Mouse (Mus musculus) forebrain, embryonic 13.5 days (tissue): ENCODE measurements around the gene Bsg. TPM values are rescaled to one million over a fixed set of nuclear protein-coding genes. Genes with fewer than 3 reads are reported as not detected.
A peak's percentile ranks its signal among the peaks of the same experiment; 100 is the strongest.
"Not testable (repeated sequence)": the region's sequence is repeated elsewhere in the genome, so short reads cannot be mapped to it uniquely, and the experiment has no call there.

ENCODE experiments used
- ATAC-seq: fragments of 200-750 bp; cut with Nextera tagmentation; 2 replicates; pipeline ENCODE4 v1.8.0; 2017
- H3K27ac ChIP-seq: fragments of 300-500 bp; sonication (generic); 2 replicates; pipeline ENCODE4 v1.5.1; 2015; ENCODE audit warnings: inconsistent platforms, mild to moderate bottlenecking, moderate library complexity
- H3K27me3 ChIP-seq: fragments of 300-500 bp; sonication (generic); 2 replicates; pipeline ENCODE4 v1.6.1; 2015; ENCODE audit warnings: mild to moderate bottlenecking, inconsistent platforms
- H3K36me3 ChIP-seq: fragments of 300-500 bp; sonication (generic); 2 replicates; pipeline ENCODE4 v1.6.1; 2015; ENCODE audit warnings: mild to moderate bottlenecking, inconsistent platforms; ENCODE audit not compliant: poor library complexity, severe bottlenecking
- H3K4me1 ChIP-seq: fragments of 300-500 bp; sonication (generic); 2 replicates; pipeline ENCODE4 v1.6.1; 2015; ENCODE audit warnings: inconsistent platforms
- H3K4me2 ChIP-seq: fragments of 300-500 bp; sonication (generic); 2 replicates; pipeline ENCODE4 v1.6.1; 2015; ENCODE audit warnings: inconsistent platforms, mild to moderate bottlenecking, moderate library complexity
- H3K4me3 ChIP-seq: fragments of 300-500 bp; sonication (generic); 2 replicates; pipeline ENCODE4 v1.5.1; 2015; ENCODE audit warnings: mild to moderate bottlenecking, inconsistent platforms
- H3K9ac ChIP-seq: fragments of 300-500 bp; sonication (generic); 2 replicates; pipeline ENCODE4 v1.6.1; 2015; ENCODE audit warnings: mild to moderate bottlenecking, inconsistent platforms
- H3K9me3 ChIP-seq: fragments of 300-500 bp; sonication (generic); replicated peaks from 2 replicates; pipeline ENCODE4 v1.6.1; 2016; ENCODE audit warnings: inconsistent platforms
- WGBS: fragments of 180-500 bp; shearing (Covaris S2); methylation state at CpG from one replicate; pipeline ENCODE4 v1.1.7; 2015; 5-methylcytosine and 5-hydroxymethylcytosine counted together
- polyA plus RNA-seq: library from polyadenylated mRNA; unstranded; fragments of >200 nt; fragmentation: Nextera tagmentation; extraction: Ambion mirVana; gene quantifications from 2 replicates; pipeline ENCODE4 v1.2.1, GENCODE M21; 2015

The Bsg gene
- polyA plus RNA-seq, 1 experiment from 2014 or later: 489 TPM

- 3% methylated on average over 38 of the region's 38 CpGs for WGBS
- Histone ChIP-seq H3K27me3 (no peaks in the 10 kb centered on the region), H3K4me3 (peak within 1 kb of the TSS; percentile 63), H3K4me1 (peaks cover 12% of the 10 kb centered on the region), H3K9ac (peak within 1 kb of the TSS; percentile 71), H3K9me3 (no peaks in the 10 kb centered on the region), H3K36me3 (peaks cover 34% of the 10 kb centered on the region), H3K4me2 (peak within 1 kb of the TSS; percentile 80), H3K27ac (no peak within 1 kb of the TSS)
- ATAC-seq: peak; percentile 98
Measured at GRCm38 (mm10) chr10:79745898-79746773, 41.8 kb downstream of the Bsg start, which contains the start of gene Polrmt. Gene Polrmt (minus strand): TSS chr10:79746581.

GRCm38 (mm10) chr10:79746774-79747151, 42.5 kb downstream of the Bsg start:
- WGBS: 23% methylated on average over 6 of the region's 6 CpGs
- Histone ChIP-seq H3K27ac (no peak overlapping the region), H3K36me3 (peaks cover 28% of the 10 kb centered on the region), H3K4me1 (peaks cover 12% of the 10 kb centered on the region), H3K4me2 (peak overlapping the region; percentile 80), H3K9me3 (no peaks in the 10 kb centered on the region), H3K9ac (peak overlapping the region; percentile 47; the same call in 1 of the 2 replicates), H3K27me3 (no peaks in the 10 kb centered on the region), H3K4me3 (peak overlapping the region; percentile 17)
- ATAC-seq: peak; percentile 78

- no peaks in the 10 kb centered on the region for H3K27me3 ChIP-seq
- H3K4me3 ChIP-seq: no peak overlapping the region
- ATAC-seq: no peak
- no peaks in the 10 kb centered on the region for H3K9me3 ChIP-seq
- 86% methylated on average over 6 of the region's 6 CpGs for WGBS
- no peak overlapping the region for H3K27ac ChIP-seq
- no peak overlapping the region for H3K4me2 ChIP-seq
- no peak overlapping the region for H3K9ac ChIP-seq
- peaks cover 12% of the 10 kb centered on the region for H3K4me1 ChIP-seq
- peaks cover 12% of the 10 kb centered on the region for H3K36me3 ChIP-seq
Measured at GRCm38 (mm10) chr10:79748496-79748895, 44.2 kb downstream of the Bsg start.

- Histone ChIP-seq H3K4me1 (peaks cover 10% of the 10 kb centered on the region), H3K36me3 (peaks cover 42% of the 10 kb centered on the region), H3K9ac (peak within 1 kb of the TSS; percentile 58), H3K4me3 (peak within 1 kb of the TSS; percentile 41), H3K27ac (no peak within 1 kb of the TSS), H3K9me3 (no peaks in the 10 kb centered on the region), H3K4me2 (peak within 1 kb of the TSS; percentile 76), H3K27me3 (no peaks in the 10 kb centered on the region)
- 1% methylated on average over 36 of the region's 36 CpGs for WGBS
- peak; percentile 82 for ATAC-seq
Measured at GRCm38 (mm10) chr10:79754856-79755516, 50.7 kb downstream of the Bsg start, which contains the start of gene Fgf22. Gene Fgf22 (plus strand): TSS chr10:79755076.

DNA sequence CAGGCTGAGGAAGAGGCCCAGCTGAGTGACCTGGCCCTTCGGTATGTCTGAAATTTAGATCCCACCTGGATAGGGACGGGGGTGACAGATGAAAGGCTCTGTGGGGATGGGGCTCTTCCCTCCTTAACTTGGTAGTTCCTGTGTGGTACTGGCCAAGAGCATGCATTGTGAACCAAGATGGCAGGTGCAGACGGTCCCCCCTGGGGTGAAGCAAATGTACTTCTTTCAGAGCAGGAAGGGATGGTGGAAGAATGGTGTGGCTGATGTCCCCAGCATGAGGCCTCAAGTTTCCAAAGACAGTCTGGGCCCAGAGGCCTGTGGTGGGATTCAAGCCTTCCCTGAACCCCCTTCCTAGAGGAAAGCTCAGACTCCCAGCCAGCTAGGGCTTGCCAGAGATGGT, 51.6 kb downstream of the Bsg start:
- peaks cover 51% of the 10 kb centered on the region for H3K36me3 ChIP-seq
- H3K4me2 ChIP-seq: 0 out of 2 replicates have a peak overlapping the region, but pooled peaks have one; percentile 76
- WGBS: 80% methylated on average over 3 of the region's 3 CpGs
- ATAC-seq: no peak
- no peak overlapping the region for H3K4me3 ChIP-seq
- no peak overlapping the region for H3K9ac ChIP-seq
- peaks cover 10% of the 10 kb centered on the region for H3K4me1 ChIP-seq
- no peaks in the 10 kb centered on the region for H3K27me3 ChIP-seq
- H3K27ac ChIP-seq: no peak overlapping the region
- H3K9me3 ChIP-seq: no peaks in the 10 kb centered on the region

DNA sequence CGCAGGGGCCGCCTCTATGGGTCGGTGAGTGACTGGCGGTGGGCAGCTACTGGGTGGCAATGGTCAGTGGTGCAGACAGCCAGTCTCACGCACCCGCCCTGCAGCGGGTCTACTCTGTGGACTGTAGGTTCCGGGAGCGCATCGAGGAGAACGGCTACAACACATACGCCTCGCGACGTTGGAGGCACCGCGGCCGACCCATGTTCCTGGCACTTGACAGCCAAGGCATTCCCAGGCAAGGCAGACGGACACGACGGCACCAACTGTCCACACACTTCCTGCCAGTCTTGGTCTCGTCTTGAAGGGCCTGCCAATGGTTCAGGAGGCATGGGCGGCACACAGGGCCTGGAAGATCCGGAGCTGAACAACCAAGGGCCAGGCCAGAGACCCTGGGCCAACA, 52.4 kb downstream of the Bsg start:
- WGBS: 90% methylated on average over 24 of the region's 24 CpGs
- no peak for ATAC-seq
- Histone ChIP-seq H3K4me2 (no peak overlapping the region), H3K4me1 (peaks cover 10% of the 10 kb centered on the region), H3K27me3 (no peaks in the 10 kb centered on the region), H3K9ac (no peak overlapping the region), H3K4me3 (no peak overlapping the region), H3K27ac (no peak overlapping the region), H3K9me3 (no peaks in the 10 kb centered on the region), H3K36me3 (peaks cover 59% of the 10 kb centered on the region)

GRCm38 (mm10) chr10:79759675-79760074, 55.4 kb downstream of the Bsg start:
- H3K4me2 ChIP-seq, H3K4me3 ChIP-seq, ATAC-seq, H3K27ac ChIP-seq, H3K9ac ChIP-seq, H3K9me3 ChIP-seq, H3K27me3 ChIP-seq: not testable (repeated sequence)
- Histone ChIP-seq H3K36me3 (peaks cover 70% of the 10 kb centered on the region), H3K4me1 (peaks cover 20% of the 10 kb centered on the region)
- 100% methylated on average over 1 of the region's 1 CpGs for WGBS

- H3K4me3 ChIP-seq: no peak overlapping the region
- 93% methylated on average over 11 of the region's 11 CpGs for WGBS
- no peak overlapping the region for H3K9ac ChIP-seq
- no peaks in the 10 kb centered on the region for H3K9me3 ChIP-seq
- H3K36me3 ChIP-seq: peaks cover 69% of the 10 kb centered on the region
- no peak overlapping the region for H3K27ac ChIP-seq
- no peak for ATAC-seq
- no peak overlapping the region for H3K4me2 ChIP-seq
- H3K4me1 ChIP-seq: peaks cover 22% of the 10 kb centered on the region
- no peaks in the 10 kb centered on the region for H3K27me3 ChIP-seq
Measured at GRCm38 (mm10) chr10:79760603-79761143, 56.4 kb downstream of the Bsg start.

Other genes starting within 250 kb of the Bsg start
- not detected in 2 replicates for gene Vmn2r83, start 235.8 kb upstream of the Bsg start, polyA plus RNA-seq
- 7.0 and 7.9 TPM in 2 replicates for gene Plpp2, start 170.7 kb upstream of the Bsg start, polyA plus RNA-seq
- gene Mier2, start 149.3 kb upstream of the Bsg start, polyA plus RNA-seq: 53.9 and 60.2 TPM in 2 replicates
- not detected in 2 replicates for gene Theg, start 117.2 kb upstream of the Bsg start, polyA plus RNA-seq
- 0.08 and 0.11 TPM in 2 replicates for gene C2cd4c, start 90.5 kb upstream of the Bsg start, polyA plus RNA-seq
- 8.2 and 11.4 TPM in 2 replicates for gene Shc2, start 66.6 kb upstream of the Bsg start, polyA plus RNA-seq
- gene Odf3l2, start 58.8 kb upstream of the Bsg start, polyA plus RNA-seq: 0.13 TPM in 1 of 2 replicates, not detected in the other
- gene Madcam1, start 39.9 kb upstream of the Bsg start, polyA plus RNA-seq: 0.31 and 0.43 TPM in 2 replicates
- 67.8 and 73.0 TPM in 2 replicates for gene Tpgs1, start 35.1 kb upstream of the Bsg start, polyA plus RNA-seq
- 101 and 109 TPM in 2 replicates for gene Cdc34, start 22.3 kb upstream of the Bsg start, polyA plus RNA-seq
- 1.3 and 1.4 TPM in 2 replicates for gene Gzmm, start 15.5 kb upstream of the Bsg start, polyA plus RNA-seq
- 0.06 and 0.10 TPM in 2 replicates for gene Hcn2, start 12.1 kb downstream of the Bsg start, polyA plus RNA-seq
- 39.1 and 43.8 TPM in 2 replicates for gene Polrmt, start 42.1 kb downstream of the Bsg start, polyA plus RNA-seq
- 0.48 and 0.71 TPM in 2 replicates for gene Fgf22, start 50.6 kb downstream of the Bsg start, polyA plus RNA-seq
- gene Rnf126, start 62.5 kb downstream of the Bsg start, polyA plus RNA-seq: 70.9 and 74.8 TPM in 2 replicates
- gene Fstl3, start 72.8 kb downstream of the Bsg start, polyA plus RNA-seq: 0.40 and 0.62 TPM in 2 replicates
- gene Prss57, start 86.5 kb downstream of the Bsg start, polyA plus RNA-seq: 0.09 and 0.13 TPM in 2 replicates
- 214 and 234 TPM in 2 replicates for gene Palm, start 89.1 kb downstream of the Bsg start, polyA plus RNA-seq
- gene Misp, start 116.5 kb downstream of the Bsg start, polyA plus RNA-seq: 0.71 and 1.1 TPM in 2 replicates
- gene Ptbp1, start 149.9 kb downstream of the Bsg start, polyA plus RNA-seq: 148 and 171 TPM in 2 replicates
- gene Prtn3, start 170.0 kb downstream of the Bsg start, polyA plus RNA-seq: 12.8 and 15.9 TPM in 2 replicates
- 290 and 308 TPM in 2 replicates for gene Plppr3, start 170.1 kb downstream of the Bsg start, polyA plus RNA-seq
- 0.24 TPM in 1 of 2 replicates, not detected in the other for gene Elane, start 181.8 kb downstream of the Bsg start, polyA plus RNA-seq
- not detected in 2 replicates for gene Cfd, start 186.4 kb downstream of the Bsg start, polyA plus RNA-seq
- 49.0 and 59.0 TPM in 2 replicates for gene Med16, start 204.4 kb downstream of the Bsg start, polyA plus RNA-seq
- gene Gm26602, start 206.4 kb downstream of the Bsg start, polyA plus RNA-seq: 33.6 TPM in 1 of 2 replicates, not detected in the other
- 1.0 and 1.3 TPM in 2 replicates for gene Kiss1r, start 212.5 kb downstream of the Bsg start, polyA plus RNA-seq
- 200 and 217 TPM in 2 replicates for gene R3hdm4, start 216.7 kb downstream of the Bsg start, polyA plus RNA-seq
- 2.5 and 3.6 TPM in 2 replicates for gene Arid3a, start 222.6 kb downstream of the Bsg start, polyA plus RNA-seq